Mouse (Mus musculus) MEL-GATA-1-ER (cell line): ENCODE data around the gene Pitx3.
"Not testable (repeated sequence)": the region's sequence is repeated elsewhere in the genome, so short reads cannot be mapped to it uniquely, and the experiment has no call there.

Experiments used
- DNase-seq: peaks from one replicate; pipeline ENCODE4 v3.0.0-alpha.2; 2012; ENCODE audit warnings: low read depth; ENCODE audit errors: extremely low read depth

Gene Pitx3

GRCm38 (mm10) chr19:46131694-46132525 is 16.2 kb downstream of the Pitx3 start, which contains the start of gene Elovl3:
Gene Elovl3 (plus strand): TSS chr19:46131897.
- DNase-seq, result peak; percentile 93

- DNase-seq, result no peak
Measured at GRCm38 (mm10) chr19:46131283-46131682, 16.8 kb downstream of the Pitx3 start.

- DNase-seq, result not testable (repeated sequence)
Measured at GRCm38 (mm10) chr19:46129737-46130136, 18.4 kb downstream of the Pitx3 start.

GRCm38 (mm10) chr19:46126301-46126700 is 21.8 kb downstream of the Pitx3 start:
- DNase-seq, result no peak

- no peak for DNase-seq
Measured at GRCm38 (mm10) chr19:46124651-46125050, 23.5 kb downstream of the Pitx3 start.

- DNase-seq, result no peak
Measured at GRCm38 (mm10) chr19:46123876-46124275, 24.2 kb downstream of the Pitx3 start.

- no peak for DNase-seq
Measured at GRCm38 (mm10) chr19:46120872-46121271, 27.3 kb downstream of the Pitx3 start.

- peak; percentile 71 for DNase-seq
Measured at GRCm38 (mm10) chr19:46119458-46119857, 28.7 kb downstream of the Pitx3 start.

GRCm38 (mm10) chr19:46114617-46115016 is 33.5 kb downstream of the Pitx3 start:
- no peak for DNase-seq

GRCm38 (mm10) chr19:46110781-46111180 is 37.3 kb downstream of the Pitx3 start:
- no peak for DNase-seq

GRCm38 (mm10) chr19:46110214-46110613 is 37.9 kb downstream of the Pitx3 start:
- DNase-seq, result no peak

GRCm38 (mm10) chr19:46104187-46104557 is 44.0 kb downstream of the Pitx3 start:
- DNase-seq, result no peak

- DNase-seq, result no peak
Measured at GRCm38 (mm10) chr19:46103437-46104186, 44.5 kb downstream of the Pitx3 start.

GRCm38 (mm10) chr19:46099561-46099960 is 48.6 kb downstream of the Pitx3 start:
- DNase-seq, result no peak

- DNase-seq, result no peak
Measured at GRCm38 (mm10) chr19:46096396-46096795, 51.7 kb downstream of the Pitx3 start.

GRCm38 (mm10) chr19:46095291-46095690 is 52.8 kb downstream of the Pitx3 start:
- DNase-seq, result no peak

- no peak for DNase-seq
Measured at GRCm38 (mm10) chr19:46094144-46094543, 54.0 kb downstream of the Pitx3 start.

- DNase-seq, result no peak
Measured at GRCm38 (mm10) chr19:46091641-46092040, 56.5 kb downstream of the Pitx3 start.

GRCm38 (mm10) chr19:46087871-46088270 is 60.3 kb downstream of the Pitx3 start:
- DNase-seq, result no peak

- DNase-seq, result peak; percentile 80
Measured at GRCm38 (mm10) chr19:46086337-46086736, 61.8 kb downstream of the Pitx3 start.
